Mouse (Mus musculus) heart, adult 18-20 months (tissue): ENCODE data around the gene Scrn1. TPM values are rescaled to one million over a fixed set of nuclear protein-coding genes. Genes with fewer than 3 reads are reported as not detected.
A peak's percentile ranks its signal among the peaks of the same experiment; 100 is the strongest.

Source experiments
- DNase-seq, 2 experiments: peaks; one replicate each; pipeline ENCODE4 v3.0.0; 2021 to 2022; ENCODE audit warnings: mixed read lengths in 1 of 2
- total RNA-seq, 2 experiments: library from RNA; stranded (reverse); gene quantifications; 2 replicates each; pipeline ENCODE4 v1.2.3; 2021

The Scrn1 gene
- total RNA-seq, 2 experiments from 2014 or later: 5.0 to 5.9 TPM

GRCm38 (mm10) chr6:54475926-54476667 is 90.2 kb downstream of the Scrn1 start:
- DNase-seq: no peak

- peak in 1 of 2 experiments; percentile 49 for DNase-seq
Observed at GRCm38 (mm10) chr6:54472846-54473715, 93.2 kb downstream of the Scrn1 start.

DNA sequence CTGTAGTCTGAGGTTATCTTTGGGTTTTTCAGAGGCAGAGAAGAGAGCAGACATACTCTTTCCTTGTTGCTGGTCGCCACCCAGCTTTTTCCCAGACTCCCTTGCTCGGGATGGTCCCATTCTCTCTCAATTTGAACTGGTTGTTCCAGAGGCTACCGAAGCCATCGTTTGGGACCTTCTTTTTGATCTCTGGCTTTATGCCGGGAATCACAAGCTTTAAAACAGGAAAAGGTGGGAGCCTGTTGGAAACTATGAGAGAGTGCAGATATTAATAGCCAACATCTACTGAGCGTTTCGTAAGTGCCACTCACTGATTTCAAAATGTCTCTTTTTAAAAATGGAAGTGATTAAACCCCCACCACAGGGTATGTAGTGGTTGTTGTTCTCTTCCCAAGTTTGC is 94.4 kb downstream of the Scrn1 start:
- peak; percentile 71 to 75 for DNase-seq

DNA sequence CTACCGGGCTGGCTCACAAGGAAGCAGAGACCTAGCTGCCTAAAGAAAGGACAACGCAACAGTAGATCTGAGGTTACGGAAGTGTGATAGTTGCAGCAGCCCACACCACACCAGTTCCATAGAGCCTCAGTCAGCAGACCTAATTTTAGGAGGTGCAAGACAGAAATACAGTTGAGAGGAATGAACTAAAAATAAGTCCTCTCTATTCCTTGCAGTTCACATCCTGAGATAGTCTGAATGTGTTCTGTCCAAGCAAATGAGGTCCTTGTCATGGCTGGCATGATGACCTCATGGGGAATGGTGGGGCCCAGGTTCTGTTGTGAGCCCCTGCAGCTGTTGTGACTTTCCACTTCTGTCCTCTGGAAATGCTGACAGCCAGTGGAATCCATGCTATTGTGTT is 98.9 kb downstream of the Scrn1 start:
- peak in 1 of 2 experiments; percentile 42 for DNase-seq

GRCm38 (mm10) chr6:54464926-54465325 is 101.4 kb downstream of the Scrn1 start:
- DNase-seq: no peak

GRCm38 (mm10) chr6:54463701-54464458 is 102.4 kb downstream of the Scrn1 start:
- peak in 1 of 2 experiments; percentile 63 for DNase-seq

DNA sequence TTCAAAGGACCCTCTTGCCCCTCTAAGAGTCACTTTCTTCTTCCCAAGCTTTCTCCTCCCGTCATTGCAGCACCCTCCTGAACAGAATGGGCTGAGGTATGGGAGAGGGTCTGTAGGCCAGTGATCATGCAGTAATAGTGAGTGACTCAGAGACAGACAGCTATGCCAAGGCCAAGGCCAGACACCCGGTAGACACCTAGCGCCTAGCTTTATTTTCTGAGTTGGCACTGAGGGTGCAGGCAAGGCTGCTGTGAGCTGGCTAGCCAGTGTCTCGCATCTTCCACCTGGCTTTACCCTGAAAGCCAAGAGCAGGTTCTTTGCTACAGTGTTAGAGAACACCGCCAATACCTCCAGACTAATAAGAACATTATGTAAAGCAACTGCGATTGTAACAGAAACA is 103.5 kb downstream of the Scrn1 start:
- no peak for DNase-seq

DNA sequence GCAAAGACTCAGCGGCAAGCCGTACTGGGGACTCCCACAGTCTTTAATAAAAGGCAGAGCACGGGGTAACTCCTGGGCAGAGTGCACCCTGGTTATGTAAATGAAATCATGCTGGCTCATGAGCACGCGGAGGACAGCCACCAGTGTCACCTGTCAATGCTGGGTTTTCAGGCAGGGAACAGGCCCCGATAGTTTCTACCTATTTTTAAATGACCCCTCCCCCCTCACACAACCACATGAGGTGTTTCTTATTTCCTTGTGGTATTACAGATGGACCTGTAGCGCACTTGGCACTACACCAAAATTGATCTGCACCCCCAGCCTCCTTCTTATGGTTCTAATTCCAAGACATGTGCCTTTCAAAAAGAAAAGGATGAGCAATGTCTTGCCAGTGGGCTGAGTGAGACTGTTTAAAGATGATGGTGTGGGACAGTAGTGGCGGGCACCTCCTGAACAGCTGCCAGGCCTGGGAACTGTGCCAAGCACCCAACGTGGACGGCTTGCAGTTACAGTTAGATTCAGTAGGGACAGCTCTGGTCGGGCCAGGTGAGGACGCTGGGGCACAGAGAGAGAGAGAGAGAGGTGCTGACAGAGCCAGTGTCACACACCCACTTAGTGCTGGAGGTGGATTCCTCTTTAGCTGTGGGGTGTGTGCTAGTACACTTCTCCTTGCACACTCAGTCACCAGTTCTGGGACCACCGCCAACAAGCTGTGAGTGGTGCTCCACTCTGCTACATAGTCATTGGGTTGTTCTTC is 105.2 kb downstream of the Scrn1 start:
- DNase-seq: peak; percentile 62 to 67

- no peak for DNase-seq
Observed at GRCm38 (mm10) chr6:54460172-54460914, 105.9 kb downstream of the Scrn1 start.

GRCm38 (mm10) chr6:54459661-54460060 is 106.6 kb downstream of the Scrn1 start:
- no peak for DNase-seq

Other genes with a start within 250 kb of the Scrn1 start
- gene Prr15, start 240.7 kb downstream of the Scrn1 start, total RNA-seq: 1 to 10 TPM; 1.8 TPM
- gene Wipf3, start 136.9 kb downstream of the Scrn1 start, total RNA-seq: 10 to 100 TPM; 28.6 to 32.7 TPM
- gene Plekha8, start 28.6 kb upstream of the Scrn1 start, total RNA-seq: 1 to 10 TPM; 9.1 to 9.9 TPM
- gene Fkbp14, start 30.8 kb upstream of the Scrn1 start, total RNA-seq: 10 to 100 TPM in 1 of 2 experiments, 1 to 10 TPM in 1; 8.9 to 11.6 TPM
- gene Mturn, start 115.1 kb upstream of the Scrn1 start, total RNA-seq: 10 to 100 TPM; 17.0 to 18.4 TPM